Mouse (Mus musculus) intestine, embryonic 14.5 days (tissue): Measurements from ENCODE around the gene Gba2. TPM values are rescaled to one million over a fixed set of nuclear protein-coding genes. Genes with fewer than 3 reads are reported as not detected.

Experiments
- ATAC-seq: fragments of 200-750 bp; cut with Nextera tagmentation; replicated peaks from 2 replicates; pipeline ENCODE4 v1.8.0; 2017; ENCODE audit warnings: low read depth, moderate number of reproducible peaks, moderate TSS enrichment, moderate library complexity; ENCODE audit not compliant: low FRiP score, low TSS enrichment
- DNase-seq: peaks from one replicate; pipeline ENCODE4 v3.0.0-alpha.2; 2018; ENCODE audit warnings: low spot score
- H3K27ac ChIP-seq: fragments of 300-500 bp; sonication (generic); 2 replicates; pipeline ENCODE4 v1.5.1; 2014; ENCODE audit warnings: low read depth, mild to moderate bottlenecking, control low read depth
- H3K27me3 ChIP-seq: fragments of 300-500 bp; sonication (generic); replicated peaks from 2 replicates; pipeline ENCODE4 v1.6.1; 2014; ENCODE audit warnings: low read length, control low read depth; ENCODE audit not compliant: control insufficient read depth, insufficient read depth
- H3K36me3 ChIP-seq: fragments of 300-500 bp; sonication (generic); 2 replicates; pipeline ENCODE4 v1.6.1; 2014; ENCODE audit warnings: low read length, control low read depth; ENCODE audit not compliant: control insufficient read depth, insufficient read depth
- H3K4me1 ChIP-seq: fragments of 300-500 bp; sonication (generic); replicated peaks from 2 replicates; pipeline ENCODE4 v1.6.1; 2014; ENCODE audit warnings: low read length, control low read depth, mixed read lengths; ENCODE audit not compliant: control insufficient read depth, insufficient read depth
- H3K4me2 ChIP-seq: fragments of 300-500 bp; sonication (generic); 2 replicates; pipeline ENCODE4 v1.6.1; 2014; ENCODE audit warnings: low read length
- H3K4me3 ChIP-seq: fragments of 300-500 bp; sonication (generic); 2 replicates; pipeline ENCODE4 v1.5.1; 2014; ENCODE audit warnings: low read depth, low read length, control low read depth, mixed read lengths
- H3K9ac ChIP-seq: fragments of 300-500 bp; sonication (generic); 2 replicates; pipeline ENCODE4 v1.6.1; 2014; ENCODE audit warnings: mild to moderate bottlenecking, low read length
- H3K9me3 ChIP-seq: fragments of 300-500 bp; sonication (generic); 2 replicates; pipeline ENCODE4 v1.6.1; 2016; ENCODE audit warnings: low read length, control low read depth; ENCODE audit not compliant: control insufficient read depth
- WGBS: fragments of 180-500 bp; shearing (Covaris S2); extraction: QIAGEN DNeasy Blood & Tissue Kit; methylation state at CpG from one replicate; pipeline ENCODE4 v1.1.7; 2014; 5-methylcytosine and 5-hydroxymethylcytosine counted together
- polyA plus RNA-seq: library from polyadenylated mRNA; unstranded; fragments of >200 nt; fragmentation: Nextera tagmentation; extraction: Ambion mirVana; gene quantifications from 2 replicates; pipeline ENCODE4 v1.2.1, GENCODE M21; 2014

Gba2 gene
- polyA plus RNA-seq, 1 experiment from 2014 or later = 13.2 TPM

DNA sequence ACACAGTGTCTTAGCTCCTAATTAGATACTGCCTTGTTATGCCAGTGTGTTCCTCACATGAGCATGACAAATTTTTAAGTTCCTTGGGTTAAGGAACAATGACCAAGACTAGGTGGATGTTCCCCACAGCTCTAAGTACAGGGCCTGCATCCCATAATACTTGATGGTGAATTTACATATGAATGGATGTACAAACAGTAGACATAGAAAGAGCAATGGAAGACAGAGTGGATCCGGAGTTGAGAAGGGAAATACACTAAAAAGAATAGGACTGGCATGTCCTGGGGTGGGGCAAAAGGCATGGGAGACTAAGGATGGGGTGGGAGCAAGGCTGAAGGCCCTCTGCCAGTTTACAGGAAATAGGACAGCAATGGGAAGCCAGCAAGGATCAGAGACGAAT, 3.3 kb downstream of the Gba2 start:
- no peaks in the 10 kb centered on the region for H3K27me3 ChIP-seq
- 82% methylated on average over 2 of the region's 2 CpGs for WGBS
- H3K27ac ChIP-seq = no peak overlapping the region
- H3K36me3 ChIP-seq = peaks cover 35% of the 10 kb centered on the region
- H3K9me3 ChIP-seq = no peaks in the 10 kb centered on the region
- H3K4me3 ChIP-seq = no peak overlapping the region
- no peak overlapping the region for H3K9ac ChIP-seq
- peaks cover 35% of the 10 kb centered on the region for H3K4me1 ChIP-seq
- DNase-seq (no peak), ATAC-seq (no peak)
- no peak overlapping the region; the same call in 1 of the 2 replicates for H3K4me2 ChIP-seq

DNA sequence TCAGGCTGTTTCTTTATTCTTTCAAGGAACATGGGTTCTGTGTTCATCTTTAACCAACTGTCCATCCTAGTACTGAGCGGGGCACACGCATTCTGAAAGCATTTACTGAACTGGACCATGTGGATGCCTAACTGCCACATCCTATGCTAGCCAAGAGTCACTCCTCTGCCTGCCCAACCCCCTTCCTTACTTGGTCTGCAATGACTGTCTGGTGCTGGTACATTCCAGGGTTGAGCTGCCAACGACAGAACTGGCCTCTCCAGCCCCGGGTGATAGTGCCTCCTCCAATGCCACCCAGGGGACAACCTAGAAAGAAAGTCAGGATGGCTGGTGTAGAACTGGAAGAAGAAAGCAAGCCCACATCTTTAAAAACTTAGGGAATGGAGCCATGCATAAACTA, 5.1 kb downstream of the Gba2 start:
- Histone ChIP-seq H3K4me3 (no peak overlapping the region), H3K27ac (no peak overlapping the region), H3K4me1 (peaks cover 28% of the 10 kb centered on the region), H3K4me2 (no peak overlapping the region), H3K9me3 (no peaks in the 10 kb centered on the region), H3K36me3 (peaks cover 51% of the 10 kb centered on the region), H3K9ac (no peak overlapping the region), H3K27me3 (no peaks in the 10 kb centered on the region)
- DNase-seq (no peak), ATAC-seq (no peak)
- 86% methylated on average over 4 of the region's 4 CpGs for WGBS

- WGBS = 88% methylated on average over 6 of the region's 6 CpGs
Measured at GRCm38 (mm10) chr4:43571395-43572045, 7.2 kb downstream of the Gba2 start.

GRCm38 (mm10) chr4:43567140-43567539, 11.5 kb downstream of the Gba2 start:
- ATAC-seq = no peak
- peaks cover 76% of the 10 kb centered on the region for H3K36me3 ChIP-seq
- 93% methylated on average over 9 of the region's 9 CpGs for WGBS

More at GRCm38 (mm10) chr4:43571395-43572045, 7.2 kb downstream of the Gba2 start:
- no peak overlapping the region for H3K4me2 ChIP-seq
- ATAC-seq (no peak), DNase-seq (no peak)
- H3K36me3 ChIP-seq = peaks cover 71% of the 10 kb centered on the region
- no peaks in the 10 kb centered on the region for H3K9me3 ChIP-seq
- peaks cover 13% of the 10 kb centered on the region for H3K4me1 ChIP-seq
- no peak overlapping the region for H3K4me3 ChIP-seq
- H3K27ac ChIP-seq = no peak overlapping the region
- H3K27me3 ChIP-seq = no peaks in the 10 kb centered on the region
- no peak overlapping the region for H3K9ac ChIP-seq

GRCm38 (mm10) chr4:43564231-43564630, 14.4 kb downstream of the Gba2 start:
- WGBS = 39% methylated on average over 2 of the region's 2 CpGs
- H3K4me2 ChIP-seq = no peak overlapping the region; the same call in 1 of the 2 replicates
- no peaks in the 10 kb centered on the region for H3K27me3 ChIP-seq
- peaks cover 47% of the 10 kb centered on the region for H3K36me3 ChIP-seq
- H3K27ac ChIP-seq = no peak overlapping the region
- H3K4me1 ChIP-seq = peaks cover 33% of the 10 kb centered on the region
- ATAC-seq = no peak
- no peaks in the 10 kb centered on the region for H3K9me3 ChIP-seq
- no peak for DNase-seq
- H3K9ac ChIP-seq = no peak overlapping the region
- no peak overlapping the region for H3K4me3 ChIP-seq

More at GRCm38 (mm10) chr4:43567140-43567539, 11.5 kb downstream of the Gba2 start:
- Histone ChIP-seq H3K27me3 (no peaks in the 10 kb centered on the region), H3K4me1 (peaks cover 14% of the 10 kb centered on the region; the same call in 1 of the 2 replicates), H3K4me2 (no peak overlapping the region), H3K4me3 (no peak overlapping the region), H3K9me3 (no peaks in the 10 kb centered on the region), H3K27ac (no peak overlapping the region), H3K9ac (no peak overlapping the region)
- no peak for DNase-seq

DNA sequence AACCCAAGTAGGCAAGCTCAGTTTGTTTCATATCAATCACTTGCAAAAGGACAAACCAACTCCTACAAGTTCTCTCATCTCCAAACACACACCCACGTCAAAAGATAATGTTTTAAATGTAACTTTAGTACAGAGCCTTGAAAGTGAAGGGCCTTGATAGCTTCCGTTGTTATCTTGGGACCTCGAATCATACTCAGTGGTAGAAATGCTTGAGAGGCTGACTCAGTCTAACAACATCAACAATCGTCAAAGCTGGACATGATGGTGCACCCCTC, 15.1 kb downstream of the Gba2 start:
- Histone ChIP-seq H3K27me3 (no peaks in the 10 kb centered on the region), H3K9ac (peak overlapping the region; percentile 92), H3K36me3 (peaks cover 40% of the 10 kb centered on the region), H3K27ac (no peak overlapping the region), H3K4me2 (peak overlapping the region; percentile 75), H3K9me3 (no peaks in the 10 kb centered on the region), H3K4me3 (peak overlapping the region; percentile 84), H3K4me1 (peaks cover 39% of the 10 kb centered on the region)
- ATAC-seq (no peak), DNase-seq (no peak)
- 77% methylated on average over 4 of the region's 4 CpGs for WGBS

GRCm38 (mm10) chr4:43562769-43563600, 15.7 kb downstream of the Gba2 start:
- Histone ChIP-seq H3K9me3 (no peaks in the 10 kb centered on the region), H3K9ac (peak overlapping the region; percentile 92), H3K4me3 (peak overlapping the region; percentile 84), H3K36me3 (peaks cover 35% of the 10 kb centered on the region), H3K27ac (peak overlapping the region; percentile 99), H3K4me1 (peaks cover 44% of the 10 kb centered on the region), H3K27me3 (no peaks in the 10 kb centered on the region), H3K4me2 (peak overlapping the region; percentile 75)
- WGBS = 9% methylated on average over 22 of the region's 22 CpGs
- ATAC-seq (peak; percentile 16; the same call in 1 of the 2 replicates), DNase-seq (peak; percentile 60)

DNA sequence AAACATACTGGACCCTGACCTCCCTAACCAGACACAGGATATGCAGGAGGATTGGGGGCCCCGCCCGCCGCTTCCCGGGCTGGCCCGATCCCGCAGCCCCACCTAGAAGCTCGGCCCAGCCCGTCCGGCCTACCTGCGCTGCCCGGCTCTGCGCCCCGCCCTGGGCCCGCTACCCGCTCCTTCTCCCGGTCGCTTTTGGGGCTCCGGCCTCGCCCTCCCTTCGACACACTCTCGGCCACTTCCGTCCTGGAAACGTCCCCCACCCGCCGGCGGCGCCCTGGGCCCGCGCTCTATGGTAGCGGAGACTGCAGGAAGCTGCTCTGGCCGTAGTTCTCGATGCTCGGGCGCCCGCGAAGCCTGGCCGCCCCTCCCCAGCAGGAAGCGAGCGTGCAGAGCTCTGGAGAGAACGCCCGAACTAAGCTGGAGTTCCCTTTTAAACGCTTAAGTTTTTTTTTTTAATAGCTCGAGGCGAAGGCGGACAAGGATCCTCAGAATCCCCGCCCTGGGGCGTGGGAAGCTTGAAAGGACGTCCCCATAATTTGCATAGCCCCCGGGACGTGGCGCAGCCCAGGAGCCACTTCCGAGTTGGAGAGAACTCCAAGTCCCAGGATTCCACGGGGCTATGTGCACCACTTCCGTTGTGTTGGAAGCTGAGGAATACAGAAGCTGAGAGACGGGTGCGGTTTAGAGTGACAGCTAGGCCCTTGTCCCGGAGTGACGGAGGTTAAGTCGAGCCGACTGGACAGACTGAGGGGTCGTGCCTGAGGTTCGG, 16.5 kb downstream of the Gba2 start, which contains the start of the genes Creb3 and Tln1:
Gene Creb3, plus strand, starts transcription at position 336 of the 772 bp plus-strand sequence.
Gene Tln1, minus strand, starts transcription at position 695 of the 772 bp plus-strand sequence.
- Histone ChIP-seq H3K9me3 (no peaks in the 10 kb centered on the region), H3K9ac (peak within 1 kb of the TSS; percentile 92), H3K4me2 (peak within 1 kb of the TSS; percentile 75), H3K36me3 (peaks cover 29% of the 10 kb centered on the region), H3K4me1 (peaks cover 52% of the 10 kb centered on the region), H3K27ac (peak within 1 kb of the TSS; percentile 99), H3K27me3 (no peaks in the 10 kb centered on the region), H3K4me3 (peak within 1 kb of the TSS; percentile 84)
- ATAC-seq (peak; percentile 92), DNase-seq (peak; percentile 96)
- WGBS = under 1% methylated on average over 61 of the region's 62 CpGs
